Mouse (Mus musculus) layer of hippocampus, postnatal 25 days (tissue): Measurements from ENCODE around the gene Cers5. TPM values are rescaled to one million over a fixed set of nuclear protein-coding genes. Genes with fewer than 3 reads are reported as not detected.
"Not testable (repeated sequence)": the region's sequence is repeated elsewhere in the genome, so short reads cannot be mapped to it uniquely, and the experiment has no call there.

Source experiments
- DNase-seq, 2 experiments: peaks; one replicate each; pipeline ENCODE4 v3.0.0; 2022; ENCODE audit warnings: mixed read lengths in 2 of 2, low spot score in 1 of 2; ENCODE audit errors: extremely low spot score in 1 of 2
- total RNA-seq, 2 experiments: library from RNA; stranded (reverse); gene quantifications; 2 replicates each; pipeline ENCODE4 v1.2.3; 2021

Gene Cers5
- total RNA-seq, 2 experiments from 2014 or later = 29.0 to 34.0 TPM

DNA sequence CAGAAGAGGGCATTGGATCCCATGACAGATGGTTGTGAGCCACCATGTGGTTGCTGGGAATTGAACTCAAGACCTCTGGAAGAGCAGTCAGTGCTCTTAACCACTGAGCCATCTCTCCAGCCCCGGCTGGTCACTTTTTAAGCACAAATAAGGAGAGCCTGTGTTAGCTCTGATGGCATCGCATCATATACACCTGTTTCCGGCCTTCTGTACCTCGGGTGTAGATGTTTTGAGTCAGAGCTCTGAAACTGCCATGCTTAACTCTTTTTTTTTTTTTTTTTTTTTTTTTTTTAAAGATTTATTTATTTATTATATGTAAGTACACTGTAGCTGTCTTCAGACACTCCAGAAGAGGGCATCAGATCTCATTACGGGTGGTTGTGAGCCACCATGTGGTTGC, 45.6 kb downstream of the Cers5 start:
- not testable (repeated sequence) for DNase-seq

DNA sequence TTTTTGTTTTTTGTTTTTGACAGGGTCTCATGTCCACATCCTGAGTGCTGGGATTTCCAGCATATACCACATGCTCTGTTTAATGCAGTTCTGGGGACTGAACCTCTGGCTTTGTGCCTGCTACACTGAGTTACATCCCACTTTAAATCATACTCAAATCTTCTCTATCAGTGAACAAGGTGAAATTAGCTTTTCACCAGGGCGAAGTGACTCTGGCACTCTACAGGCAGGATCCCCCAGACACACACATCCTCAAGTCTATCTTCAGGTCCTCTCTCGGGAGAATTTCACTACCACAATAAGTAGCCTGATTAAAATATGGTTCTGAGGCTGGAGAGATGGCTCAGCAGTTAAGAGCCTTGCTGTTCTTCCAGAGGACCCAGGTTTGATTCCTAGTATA, 46.1 kb downstream of the Cers5 start:
- no peak for DNase-seq

- peak; percentile 89 to 93 for DNase-seq
Measured at GRCm38 (mm10) chr15:99725341-99726155, 47.1 kb downstream of the Cers5 start, which contains the start of gene Cox14. Cox14 (plus strand) TSS chr15:99725618.

GRCm38 (mm10) chr15:99724292-99725021, 48.2 kb downstream of the Cers5 start:
- DNase-seq = peak; percentile 56 to 65

GRCm38 (mm10) chr15:99723515-99724291, 49.0 kb downstream of the Cers5 start:
- peak in 1 of 2 experiments; percentile 40 for DNase-seq

- DNase-seq = no peak
Measured at GRCm38 (mm10) chr15:99723120-99723514, 49.6 kb downstream of the Cers5 start.

DNA sequence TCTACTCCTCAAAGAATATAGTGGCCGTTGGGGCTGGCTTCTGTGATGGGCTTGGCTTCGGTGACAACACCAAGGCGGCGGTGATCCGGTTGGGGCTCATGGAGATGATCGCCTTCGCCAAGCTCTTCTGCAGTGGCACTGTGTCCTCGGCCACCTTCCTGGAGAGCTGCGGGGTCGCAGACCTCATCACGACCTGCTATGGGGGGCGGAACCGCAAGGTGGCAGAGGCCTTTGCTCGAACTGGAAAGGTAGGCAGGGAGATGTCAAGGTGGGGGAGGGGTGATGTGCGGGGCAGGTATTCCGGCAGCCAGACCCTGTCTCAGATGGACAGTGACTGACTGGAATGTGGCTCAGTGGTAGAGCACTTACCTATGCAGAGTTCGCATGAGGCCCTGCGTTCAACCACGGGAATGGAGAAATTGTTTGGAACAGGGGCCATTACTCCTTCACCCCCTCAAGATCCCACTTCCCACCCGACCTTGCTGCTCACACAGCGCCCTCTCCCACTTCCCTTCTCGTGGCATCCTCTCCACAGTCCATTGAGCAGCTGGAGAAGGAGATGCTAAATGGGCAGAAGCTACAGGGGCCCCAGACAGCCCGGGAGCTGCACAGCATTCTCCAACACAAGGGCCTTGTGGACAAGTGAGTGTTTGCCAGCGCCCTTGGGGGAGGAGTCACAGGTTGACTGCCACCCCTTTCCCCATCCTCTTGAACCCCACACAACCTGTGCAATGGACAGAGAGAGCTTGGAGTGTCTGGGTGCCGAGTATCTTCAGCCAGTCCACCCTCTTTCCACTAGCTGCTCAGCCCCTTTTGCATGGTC, 50.6 kb downstream of the Cers5 start:
- no peak for DNase-seq

- DNase-seq = no peak
Measured at GRCm38 (mm10) chr15:99719865-99720264, 52.8 kb downstream of the Cers5 start.

GRCm38 (mm10) chr15:99718461-99719021, 54.1 kb downstream of the Cers5 start:
- no peak for DNase-seq

- DNase-seq = peak; percentile 63 to 66
Measured at GRCm38 (mm10) chr15:99717386-99718334, 55.0 kb downstream of the Cers5 start, which contains the start of gene Gpd1. Gpd1 (plus strand) TSS chr15:99717515.

- no peak for DNase-seq
Measured at GRCm38 (mm10) chr15:99716814-99717213, 55.9 kb downstream of the Cers5 start.

DNA sequence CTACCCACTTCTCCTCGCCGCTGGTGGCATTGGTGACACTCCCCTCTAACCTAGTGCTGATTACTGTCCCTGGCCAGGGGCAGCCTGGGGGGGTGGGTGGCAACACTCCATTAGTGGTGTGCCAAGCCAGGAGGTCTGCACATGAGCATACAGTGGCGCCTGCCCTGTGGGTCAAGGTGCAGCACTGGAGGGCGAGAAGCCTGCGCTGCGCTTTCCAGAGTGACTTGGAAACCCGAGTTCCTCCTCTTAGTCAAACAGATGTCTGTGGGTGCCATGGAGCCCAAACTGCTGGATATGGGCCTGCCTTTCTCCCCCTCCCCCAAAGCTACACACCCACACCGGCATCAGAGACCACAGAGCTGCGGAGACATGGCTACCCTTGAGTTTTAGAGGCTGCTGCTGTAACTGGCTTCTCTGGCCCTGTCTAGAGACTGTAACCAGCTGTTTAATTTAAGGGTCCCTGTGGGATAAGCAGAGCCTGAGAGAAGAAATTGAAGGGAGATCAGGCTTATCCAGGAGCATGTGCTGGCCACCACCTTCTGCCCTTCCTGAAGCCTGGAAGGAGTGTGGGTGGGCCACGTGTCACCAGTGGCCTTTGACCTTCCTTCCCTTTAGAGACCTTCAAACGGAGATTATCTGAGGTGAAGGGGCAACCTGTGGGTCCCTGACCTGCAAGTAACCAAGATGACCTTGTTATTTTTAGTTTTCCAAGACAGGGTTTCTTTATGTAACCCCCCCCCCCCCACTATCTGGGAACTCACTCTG, 56.5 kb downstream of the Cers5 start:
- no peak for DNase-seq

GRCm38 (mm10) chr15:99715361-99715865, 57.3 kb downstream of the Cers5 start:
- DNase-seq = peak in 1 of 2 experiments; percentile 64

DNA sequence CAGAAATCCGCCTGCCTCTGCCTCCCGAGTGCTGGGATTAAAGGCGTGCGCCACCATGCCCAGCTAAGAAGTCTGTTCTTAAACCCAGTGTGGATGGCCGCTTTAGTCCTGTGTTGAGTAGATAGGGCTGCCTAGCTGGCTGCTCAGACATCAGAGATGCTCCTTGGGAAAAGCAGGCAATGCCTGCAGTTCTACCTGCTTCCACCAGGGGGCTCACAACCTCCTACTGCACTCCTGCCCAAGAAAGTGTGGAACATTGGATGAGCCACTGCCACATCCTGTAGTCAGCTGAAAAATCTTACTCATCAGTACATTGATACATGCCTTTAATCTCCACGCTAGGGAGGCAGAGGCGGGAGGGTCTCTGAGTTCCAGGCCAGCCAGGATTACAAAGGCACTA, 57.8 kb downstream of the Cers5 start:
- DNase-seq = peak in 1 of 2 experiments; percentile 78

GRCm38 (mm10) chr15:99714206-99714605, 58.5 kb downstream of the Cers5 start:
- no peak for DNase-seq

GRCm38 (mm10) chr15:99713569-99713968, 59.1 kb downstream of the Cers5 start:
- no peak for DNase-seq
